Mouse (Mus musculus) megakaryocyte, embryonic 14.5 days (primary cell): ENCODE measurements at regions not wholly inside any gene's neighbourhood (a gene's known extent, or its start where the extent isn't known, plus 50 kb on each side); places are given as distances from the start of the nearest gene placed in this dataset.

ENCODE experiments used
- FLI1 ChIP-seq: IDR thresholded peaks from 2 replicates; pipeline ENCODE4 v1.6.1; 2012; ENCODE audit warnings: low read length, inconsistent platforms, mixed read lengths
- GATA1 ChIP-seq: IDR thresholded peaks from 3 replicates; pipeline ENCODE4 v1.6.1; 2012; ENCODE audit warnings: mixed read lengths, low read length, inconsistent platforms, borderline replicate concordance

GRCm38 (mm10) chr6:117356101-117356500 lies 187.8 kb downstream of the Cxcl12 start:
- TF ChIP-seq GATA1 (no peak), FLI1 (no peak)
